Mouse (Mus musculus): ENCODE results near the gene Eif3l. TPM values are rescaled to one million over a fixed set of nuclear protein-coding genes. Genes with fewer than 3 reads are reported as not detected.
A peak's percentile ranks its signal among the peaks of the same experiment; 100 is the strongest.

Eif3l gene
- polyA plus RNA-seq, 1 experiment from 2014 or later = 135 TPM

DNA sequence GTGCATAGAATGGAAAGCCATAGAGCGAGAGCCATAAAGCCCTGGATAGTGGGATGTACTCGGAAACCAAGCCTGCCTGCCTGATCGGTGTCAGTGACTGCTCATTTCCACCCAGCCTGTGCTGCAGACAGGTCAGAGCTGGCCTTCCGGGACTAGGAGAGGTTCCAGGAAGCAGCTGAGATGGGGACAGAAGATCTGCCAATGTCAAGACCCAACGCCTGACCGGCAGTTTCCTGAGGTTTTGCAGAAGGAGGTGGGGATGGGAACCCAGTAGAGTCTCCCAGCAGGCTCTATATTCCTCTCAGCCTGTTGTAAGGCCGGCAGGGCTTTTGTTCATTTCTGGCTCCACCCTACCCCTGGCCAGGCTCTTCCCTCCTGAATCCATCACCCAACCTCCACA, 23.9 kb downstream of the Eif3l start:
- 0 out of 2 replicates have a peak overlapping the region, but pooled peaks have one; percentile 18 for H3K9ac ChIP-seq (ENCODE audit: low read length)
- ATAC-seq (ENCODE audit: low FRiP score, low TSS enrichment) (no peak), DNase-seq (ENCODE audit: low spot score) (no peak)
- no peak overlapping the region for H3K4me3 ChIP-seq (ENCODE audit: low read depth, low read length)
- H3K4me1 ChIP-seq (replicated peaks; ENCODE audit: control insufficient read depth, insufficient read depth) = peaks cover 19% of the 10 kb centered on the region
- WGBS = 49% methylated on average over 7 of the region's 7 CpGs
- TF ChIP-seq CTCF (IDR thresholded peaks at IDR 0.05; ENCODE audit: low read depth) = no peak
- no peak for TF ChIP-seq EP300 (optimal IDR thresholded peaks at IDR 0.05)
- H3K9me3 ChIP-seq (ENCODE audit: control insufficient read depth, low read length) = no peaks in the 10 kb centered on the region
- no peak overlapping the region for H3K4me2 ChIP-seq (replicated peaks; ENCODE audit: low read depth)
- H3K36me3 ChIP-seq (ENCODE audit: control insufficient read depth, insufficient read depth, low read length) = no peaks in the 10 kb centered on the region; the same call in 1 of the 2 replicates
- peak overlapping the region; percentile 94 for H3K27ac ChIP-seq (replicated peaks)
- no peaks in the 10 kb centered on the region for H3K27me3 ChIP-seq (ENCODE audit: control insufficient read depth, insufficient read depth, low read length)

DNA sequence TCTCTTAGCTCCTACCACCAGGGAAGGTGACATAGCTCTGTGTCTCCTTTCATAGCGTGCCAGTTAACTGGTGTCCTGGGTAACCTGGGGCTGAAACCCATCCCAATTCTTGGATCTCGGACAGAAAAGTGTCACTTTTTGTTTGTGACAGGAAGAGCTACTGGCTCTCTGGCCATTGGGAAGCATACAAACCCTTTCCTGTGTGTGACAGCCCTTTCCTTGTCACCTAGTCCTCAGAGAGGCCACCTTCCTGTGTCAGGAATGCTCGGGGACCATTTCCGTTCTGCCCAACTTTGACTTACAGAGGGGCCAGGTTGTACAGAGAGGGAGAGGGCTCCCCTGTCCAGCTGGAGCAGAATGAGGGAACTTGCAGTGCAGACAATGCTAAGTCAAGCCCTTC, 24.5 kb downstream of the Eif3l start:
- Histone ChIP-seq H3K4me3 (ENCODE audit: low read depth, low read length) (no peak overlapping the region), H3K4me1 (replicated peaks; ENCODE audit: control insufficient read depth, insufficient read depth) (peaks cover 19% of the 10 kb centered on the region), H3K27ac (replicated peaks) (peak overlapping the region; percentile 94), H3K27me3 (ENCODE audit: control insufficient read depth, insufficient read depth, low read length) (no peaks in the 10 kb centered on the region), H3K9ac (ENCODE audit: low read length) (0 out of 2 replicates have a peak overlapping the region, but pooled peaks have one; percentile 18), H3K36me3 (ENCODE audit: control insufficient read depth, insufficient read depth, low read length) (no peaks in the 10 kb centered on the region), H3K4me2 (replicated peaks; ENCODE audit: low read depth) (no peak overlapping the region), H3K9me3 (ENCODE audit: control insufficient read depth, low read length) (no peaks in the 10 kb centered on the region)
- WGBS = 78% methylated on average over 4 of the region's 4 CpGs
- TF ChIP-seq EP300 (optimal IDR thresholded peaks at IDR 0.05) (no peak), CTCF (IDR thresholded peaks at IDR 0.05; ENCODE audit: low read depth) (no peak)
- no peak for DNase-seq (ENCODE audit: low spot score)
- ATAC-seq (ENCODE audit: low FRiP score, low TSS enrichment) = no peak

DNA sequence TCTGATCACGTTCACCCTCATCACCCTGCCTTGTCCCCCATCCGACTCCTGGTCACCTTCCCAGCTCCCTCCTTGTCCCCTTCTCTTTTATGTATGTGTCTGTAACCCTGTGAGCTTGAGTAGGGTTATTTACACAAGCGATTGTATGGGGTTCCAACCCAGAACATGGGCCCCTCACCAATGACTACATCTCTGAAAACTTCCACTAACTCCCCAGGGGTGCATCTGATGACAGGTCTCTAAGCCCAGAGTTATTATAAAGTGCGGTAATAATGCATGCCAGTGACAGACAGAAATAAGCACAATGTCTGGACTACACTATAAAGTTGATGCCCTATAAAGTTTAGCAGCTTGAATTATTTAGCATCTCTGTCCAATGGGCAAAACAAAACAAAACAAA, 25.4 kb downstream of the Eif3l start:
- Histone ChIP-seq H3K27me3 (ENCODE audit: control insufficient read depth, insufficient read depth, low read length) (no peaks in the 10 kb centered on the region), H3K9ac (ENCODE audit: low read length) (no peak overlapping the region), H3K27ac (replicated peaks) (no peak overlapping the region; the same call in 1 of the 2 replicates), H3K9me3 (ENCODE audit: control insufficient read depth, low read length) (no peaks in the 10 kb centered on the region), H3K4me2 (replicated peaks; ENCODE audit: low read depth) (no peak overlapping the region), H3K4me3 (ENCODE audit: low read depth, low read length) (no peak overlapping the region), H3K4me1 (replicated peaks; ENCODE audit: control insufficient read depth, insufficient read depth) (peaks cover 19% of the 10 kb centered on the region), H3K36me3 (ENCODE audit: control insufficient read depth, insufficient read depth, low read length) (no peaks in the 10 kb centered on the region)
- no peak for ATAC-seq (ENCODE audit: low FRiP score, low TSS enrichment)
- no peak for TF ChIP-seq EP300 (optimal IDR thresholded peaks at IDR 0.05)
- TF ChIP-seq CTCF (IDR thresholded peaks at IDR 0.05; ENCODE audit: low read depth) = no peak
- WGBS = 63% methylated on average over 4 of the region's 4 CpGs
- DNase-seq (ENCODE audit: low spot score) = no peak

DNA sequence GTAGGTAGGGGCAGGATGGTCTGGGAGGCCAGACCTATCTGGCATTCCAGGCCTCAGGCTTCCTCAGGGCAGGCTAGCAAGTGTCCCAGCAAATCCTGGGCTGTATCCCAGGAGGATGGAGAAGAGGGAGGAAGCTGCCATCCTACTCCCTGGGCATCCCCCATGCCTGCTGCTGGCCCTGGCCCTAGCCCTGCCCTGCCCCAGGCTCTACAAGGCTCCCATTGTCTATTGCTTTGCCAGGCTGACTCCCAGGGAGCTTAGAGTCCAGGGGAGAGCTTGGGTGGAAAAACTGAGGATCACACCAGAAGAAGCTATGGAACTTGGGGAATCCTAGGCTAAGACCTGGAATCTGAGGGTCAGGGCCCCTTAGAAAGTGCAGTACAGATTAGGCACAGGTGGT, 26.6 kb downstream of the Eif3l start:
- TF ChIP-seq CTCF (IDR thresholded peaks at IDR 0.05; ENCODE audit: low read depth) = no peak
- TF ChIP-seq EP300 (optimal IDR thresholded peaks at IDR 0.05) = no peak
- Histone ChIP-seq H3K27ac (replicated peaks) (peak overlapping the region; percentile 40; the same call in 1 of the 2 replicates), H3K27me3 (ENCODE audit: control insufficient read depth, insufficient read depth, low read length) (no peaks in the 10 kb centered on the region), H3K4me3 (ENCODE audit: low read depth, low read length) (no peak overlapping the region), H3K4me2 (replicated peaks; ENCODE audit: low read depth) (no peak overlapping the region), H3K36me3 (ENCODE audit: control insufficient read depth, insufficient read depth, low read length) (no peaks in the 10 kb centered on the region), H3K4me1 (replicated peaks; ENCODE audit: control insufficient read depth, insufficient read depth) (peaks cover 16% of the 10 kb centered on the region), H3K9ac (ENCODE audit: low read length) (0 out of 2 replicates have a peak overlapping the region, but pooled peaks have one; percentile 13), H3K9me3 (ENCODE audit: control insufficient read depth, low read length) (no peaks in the 10 kb centered on the region)
- DNase-seq (ENCODE audit: low spot score) (no peak), ATAC-seq (ENCODE audit: low FRiP score, low TSS enrichment) (no peak)

DNA sequence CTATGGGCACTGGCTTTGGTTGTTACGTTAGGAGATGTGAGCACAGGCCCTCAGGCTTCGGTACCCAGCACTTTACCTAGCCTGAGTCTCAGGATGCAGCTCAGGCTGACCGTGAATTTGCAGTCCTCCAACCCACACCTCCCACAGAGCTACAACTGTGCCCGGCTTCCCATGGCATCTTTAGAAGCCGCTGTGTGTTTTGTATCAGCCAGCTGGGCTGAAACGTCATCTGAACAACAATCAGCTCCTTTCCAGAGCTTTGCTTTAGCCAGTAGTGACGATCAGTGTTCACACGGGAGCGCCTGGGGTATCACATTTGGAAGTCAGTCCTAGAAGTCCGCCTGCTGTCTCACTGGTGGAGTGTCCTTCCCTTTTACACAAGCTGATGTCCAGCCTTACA, 28.3 kb downstream of the Eif3l start:
- Histone ChIP-seq H3K27me3 (ENCODE audit: control insufficient read depth, insufficient read depth, low read length) (no peaks in the 10 kb centered on the region), H3K4me2 (replicated peaks; ENCODE audit: low read depth) (no peak overlapping the region)
- TF ChIP-seq EP300 (optimal IDR thresholded peaks at IDR 0.05) (no peak), CTCF (IDR thresholded peaks at IDR 0.05; ENCODE audit: low read depth) (no peak)

DNA sequence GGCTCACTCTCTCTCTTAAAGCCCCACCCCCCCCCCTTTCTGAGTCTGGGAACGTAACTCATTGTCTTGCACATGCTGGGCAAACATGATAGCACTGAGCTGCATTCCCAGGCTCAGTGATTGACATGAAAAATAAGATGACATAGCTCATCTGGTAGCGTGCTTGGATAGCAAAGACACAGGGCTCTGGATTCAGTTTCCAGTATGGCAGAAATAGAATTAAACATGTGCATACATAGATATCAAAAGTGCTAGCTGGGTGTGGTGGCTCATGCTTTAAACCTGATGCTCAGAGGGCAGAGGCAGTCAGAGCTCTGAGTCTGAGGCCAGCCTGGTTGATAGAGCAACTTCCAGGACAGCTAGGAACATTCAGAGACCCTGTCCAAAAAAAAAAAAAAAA, 30.8 kb downstream of the Eif3l start:
- no peaks in the 10 kb centered on the region for H3K9me3 ChIP-seq (ENCODE audit: control insufficient read depth, low read length)
- no peak overlapping the region for H3K27ac ChIP-seq (replicated peaks)
- no peak overlapping the region for H3K9ac ChIP-seq (ENCODE audit: low read length)
- H3K36me3 ChIP-seq (ENCODE audit: control insufficient read depth, insufficient read depth, low read length) = no peaks in the 10 kb centered on the region
- peaks cover 4% of the 10 kb centered on the region; the same call in 1 of the 2 replicates for H3K4me1 ChIP-seq (replicated peaks; ENCODE audit: control insufficient read depth, insufficient read depth)
- no peak overlapping the region for H3K4me3 ChIP-seq (ENCODE audit: low read depth, low read length)
- no peak for ATAC-seq (ENCODE audit: low FRiP score, low TSS enrichment)
- H3K4me2 ChIP-seq (replicated peaks; ENCODE audit: low read depth) = no peak overlapping the region
- H3K27me3 ChIP-seq (ENCODE audit: control insufficient read depth, insufficient read depth, low read length) = no peaks in the 10 kb centered on the region
- no peak for DNase-seq (ENCODE audit: low spot score)
- WGBS = 54% methylated on average over 2 of the region's 2 CpGs
- TF ChIP-seq EP300 (optimal IDR thresholded peaks at IDR 0.05) = no peak
- no peak for TF ChIP-seq CTCF (IDR thresholded peaks at IDR 0.05; ENCODE audit: low read depth)

More for the DNA sequence above, 28.3 kb downstream of the Eif3l start:
- no peak overlapping the region for H3K9ac ChIP-seq (ENCODE audit: low read length)
- no peak for ATAC-seq (ENCODE audit: low FRiP score, low TSS enrichment)
- H3K4me1 ChIP-seq (replicated peaks; ENCODE audit: control insufficient read depth, insufficient read depth) = peaks cover 10% of the 10 kb centered on the region
- no peaks in the 10 kb centered on the region for H3K9me3 ChIP-seq (ENCODE audit: control insufficient read depth, low read length)
- H3K27ac ChIP-seq (replicated peaks) = no peak overlapping the region
- H3K36me3 ChIP-seq (ENCODE audit: control insufficient read depth, insufficient read depth, low read length) = no peaks in the 10 kb centered on the region
- DNase-seq (ENCODE audit: low spot score) = no peak
- 74% methylated on average over 10 of the region's 10 CpGs for WGBS
- no peak overlapping the region for H3K4me3 ChIP-seq (ENCODE audit: low read depth, low read length)

Data from stomach, postnatal 0 days (tissue).